Mouse (Mus musculus): ENCODE measurements around the gene Gngt2.

The Gngt2 gene

GRCm38 (mm10) chr11:95837059-95837458 lies at the start of gene Gngt2:
Gene Gngt2, plus strand, starts transcription at chr11:95837216.
- DNase-seq (ENCODE audit: low read depth, low spot score): peak; percentile 83

- no peak for DNase-seq (ENCODE audit: low read depth, low spot score)
These were observed 47.5 kb upstream of the Gngt2 start for GRCm38 (mm10) chr11:95789451-95789891.

- DNase-seq (ENCODE audit: low read depth, low spot score): no peak
These were observed 45.2 kb upstream of the Gngt2 start for GRCm38 (mm10) chr11:95791787-95792186.

GRCm38 (mm10) chr11:95792950-95793509 lies 44.0 kb upstream of the Gngt2 start:
- no peak for DNase-seq (ENCODE audit: low read depth, low spot score)

GRCm38 (mm10) chr11:95794201-95794600 lies 42.8 kb upstream of the Gngt2 start:
- DNase-seq (ENCODE audit: low read depth, low spot score): no peak

- DNase-seq (ENCODE audit: low read depth, low spot score): peak; percentile 79
These were observed 41.4 kb upstream of the Gngt2 start for GRCm38 (mm10) chr11:95795582-95795981.

GRCm38 (mm10) chr11:95805010-95805409 lies 32.0 kb upstream of the Gngt2 start:
- DNase-seq (ENCODE audit: low read depth, low spot score): no peak

- DNase-seq (ENCODE audit: low read depth, low spot score): no peak
These were observed 31.5 kb upstream of the Gngt2 start for GRCm38 (mm10) chr11:95805527-95805926.

- no peak for DNase-seq (ENCODE audit: low read depth, low spot score)
These were observed 29.1 kb upstream of the Gngt2 start for GRCm38 (mm10) chr11:95807884-95808283.

GRCm38 (mm10) chr11:95808448-95809011 lies 28.5 kb upstream of the Gngt2 start:
- DNase-seq (ENCODE audit: low read depth, low spot score): peak; percentile 94

- no peak for DNase-seq (ENCODE audit: low read depth, low spot score)
These were observed 27.4 kb upstream of the Gngt2 start for GRCm38 (mm10) chr11:95809603-95810002.

- DNase-seq (ENCODE audit: low read depth, low spot score): no peak
These were observed 26.2 kb upstream of the Gngt2 start for GRCm38 (mm10) chr11:95810828-95811227.

GRCm38 (mm10) chr11:95811741-95812140 lies 25.3 kb upstream of the Gngt2 start:
- DNase-seq (ENCODE audit: low read depth, low spot score): no peak

GRCm38 (mm10) chr11:95812224-95812623 lies 24.8 kb upstream of the Gngt2 start:
- no peak for DNase-seq (ENCODE audit: low read depth, low spot score)

- DNase-seq (ENCODE audit: low read depth, low spot score): no peak
These were observed 22.9 kb upstream of the Gngt2 start for GRCm38 (mm10) chr11:95814101-95814500.

- DNase-seq (ENCODE audit: low read depth, low spot score): peak; percentile 71
These were observed 22.2 kb upstream of the Gngt2 start for GRCm38 (mm10) chr11:95814857-95815256.

GRCm38 (mm10) chr11:95815412-95815811 lies 21.6 kb upstream of the Gngt2 start:
- no peak for DNase-seq (ENCODE audit: low read depth, low spot score)

GRCm38 (mm10) chr11:95819138-95819537 lies 17.9 kb upstream of the Gngt2 start:
- no peak for DNase-seq (ENCODE audit: low read depth, low spot score)

- DNase-seq (ENCODE audit: low read depth, low spot score): no peak
These were observed 15.5 kb upstream of the Gngt2 start for GRCm38 (mm10) chr11:95821511-95821910.

GRCm38 (mm10) chr11:95822437-95822836 lies 14.6 kb upstream of the Gngt2 start:
- DNase-seq (ENCODE audit: low read depth, low spot score): no peak

GRCm38 (mm10) chr11:95824071-95824876 lies 12.7 kb upstream of the Gngt2 start, which contains the start of gene Phospho1:
Gene Phospho1, plus strand, starts transcription at chr11:95824499.
- DNase-seq (ENCODE audit: low read depth, low spot score): peak; percentile 96

GRCm38 (mm10) chr11:95824877-95825243 lies 12.2 kb upstream of the Gngt2 start:
- DNase-seq (ENCODE audit: low read depth, low spot score): peak; percentile 89

- no peak for DNase-seq (ENCODE audit: low read depth, low spot score)
These were observed 11.4 kb upstream of the Gngt2 start for GRCm38 (mm10) chr11:95825625-95826024.
